Mouse (Mus musculus) ES-E14 (cell line): Measurements from ENCODE around the gene Prpf4b.

ENCODE experiments used
- CHD2 ChIP-seq: IDR thresholded peaks from 2 replicates; pipeline ENCODE4 v1.6.1; 2014; ENCODE audit warnings: mild to moderate bottlenecking, low read depth, low read length, inconsistent platforms
- HCFC1 ChIP-seq: IDR thresholded peaks from 2 replicates; pipeline ENCODE4 v1.6.1; 2012; ENCODE audit warnings: low read length, inconsistent platforms, borderline replicate concordance; ENCODE audit not compliant: insufficient read depth
- MAFK ChIP-seq: IDR thresholded peaks from 2 replicates; pipeline ENCODE4 v1.6.1; 2014; ENCODE audit warnings: mild to moderate bottlenecking, low read depth, low read length, inconsistent platforms; ENCODE audit not compliant: insufficient read depth
- ZC3H11A ChIP-seq: IDR thresholded peaks from 2 replicates; pipeline ENCODE4 v1.6.1; 2012; ENCODE audit warnings: low read depth, mild to moderate bottlenecking, inconsistent platforms, low read length, borderline replicate concordance

- TF ChIP-seq HCFC1 (0 out of 2 replicates have a peak, but pooled peaks have one; percentile 46), ZC3H11A (no peak), CHD2 (no peak), MAFK (no peak)
These were observed at the start of gene Prpf4b for GRCm38 (mm10) chr13:34875166-34875710.
